Mouse (Mus musculus) Patski (cell line): ENCODE data around the gene Hsd17b14. TPM values are rescaled to one million over a fixed set of nuclear protein-coding genes. Genes with fewer than 3 reads are reported as not detected.

Experiments used
- ATAC-seq: fragments of 100-300 bp; one replicate; pipeline ENCODE4 v1.8.0; 2021
- CTCF ChIA-PET: fragments of 350-600 bp; sonication (Branson Sonifier 250); formaldehyde crosslinking; loops from one replicate; lab custom pipeline; 2022; ENCODE audit warnings: inconsistent platforms; lab: Charles Lee
- POLR2A ChIA-PET: fragments of 350-600 bp; sonication (Branson Sonifier 250); formaldehyde crosslinking; loops from one replicate; lab custom pipeline; 2022; ENCODE audit warnings: antibody characterized with exemption, inconsistent platforms; lab: Charles Lee
- DNase-seq: peaks from one replicate; pipeline ENCODE4 v3.0.0-alpha.2; 2011; ENCODE audit warnings: low read depth, low spot score
- H3K27me3 ChIP-seq: fragments of 371-371 bp; one replicate; pipeline ENCODE4 v1.5.1; 2021
- CTCF ChIP-seq: fragments of 100-300 bp; IDR thresholded peaks from one replicate; pipeline ENCODE4 v1.5.1; 2021
- in situ Hi-C: fragments of 300-500 bp; cut with MboI; formaldehyde crosslinking; loops from 3 replicates; pipeline ENCODE4 v1.11.1; 2018; ENCODE audit warnings: low pct_unique_long_range_greater_than_20kb, mixed read lengths
- polyA plus RNA-seq: library from polyadenylated mRNA; unstranded; gene quantifications from one replicate; pipeline ENCODE4 v1.2.3, GENCODE M21; 2021

The Hsd17b14 gene
- polyA plus RNA-seq, 1 experiment from 2014 or later = 1.6 TPM

- in situ Hi-C loops = no loop called here
- no peaks in the 10 kb centered on the region for H3K27me3 ChIP-seq
- no peak for TF ChIP-seq CTCF
- no peak for ATAC-seq
- no peak for DNase-seq
- CTCF ChIA-PET = no interaction called here
- POLR2A ChIA-PET = no interaction called here
Measured at GRCm38 (mm10) chr7:45573954-45574353, 19.3 kb downstream of the Hsd17b14 start.

- CTCF ChIA-PET = interaction anchor here (2.7 kb wide), 1 partner anchor 11 kb away, joined by 6 read pairs; no protein-coding TSS in a partner anchor
- no peak for TF ChIP-seq CTCF
- POLR2A ChIA-PET = no interaction called here
- in situ Hi-C loops = no loop called here
- no peaks in the 10 kb centered on the region for H3K27me3 ChIP-seq
- ATAC-seq (no peak), DNase-seq (no peak)
Measured at GRCm38 (mm10) chr7:45574472-45575379, 20.0 kb downstream of the Hsd17b14 start.

- DNase-seq (no peak), ATAC-seq (no peak)
- TF ChIP-seq CTCF = no peak
- ChIA-PET CTCF (interaction anchor here (1.0 to 2.1 kb wide), 4 partner anchors 10 to 31 kb away, joined by 4 to 7 read pairs (median 6); partner anchors contain the start of gene Hsd17b14), POLR2A (interaction anchor here (0.5 kb wide), 1 partner anchor 28 kb away, joined by 3 read pairs; no protein-coding TSS in a partner anchor)
- in situ Hi-C loops = no loop called here
- H3K27me3 ChIP-seq = no peaks in the 10 kb centered on the region
Measured at GRCm38 (mm10) chr7:45585923-45586322, 31.2 kb downstream of the Hsd17b14 start.

- ChIA-PET POLR2A (interaction anchor here (0.6 kb wide), 1 partner anchor 49 kb away, joined by 3 read pairs; no protein-coding TSS in a partner anchor), CTCF (interaction anchor here (0.7 to 7.0 kb wide), 6 partner anchors 11 to 214 kb away, joined by 3 to 74 read pairs (median 8); partner anchors contain the start of genes Bcat2 and Ntn5)
- no peaks in the 10 kb centered on the region for H3K27me3 ChIP-seq
- in situ Hi-C loops = no loop called here
- TF ChIP-seq CTCF = no peak
- ATAC-seq = no peak
- DNase-seq = no peak
Measured at GRCm38 (mm10) chr7:45587631-45588592, 33.2 kb downstream of the Hsd17b14 start.

- in situ Hi-C loops = no loop called here
- ATAC-seq = peak; percentile 90
- H3K27me3 ChIP-seq = no peaks in the 10 kb centered on the region
- CTCF ChIA-PET = interaction anchor here (0.7 to 7.0 kb wide), 13 partner anchors 12 to 212 kb away, joined by 3 to 74 read pairs (median 4); partner anchors contain the start of genes Bcat2, Ntn5 and Tulp2
- peak; percentile 86 for TF ChIP-seq CTCF
- DNase-seq = peak; percentile 76
- POLR2A ChIA-PET = no interaction called here
Measured at GRCm38 (mm10) chr7:45589173-45589572, 34.5 kb downstream of the Hsd17b14 start.

GRCm38 (mm10) chr7:45589898-45590297 lies 35.2 kb downstream of the Hsd17b14 start:
- ATAC-seq (no peak), DNase-seq (no peak)
- ChIA-PET POLR2A (no interaction called here), CTCF (interaction anchor here (0.9 to 7.0 kb wide), 8 partner anchors 13 to 119 kb away, joined by 3 to 74 read pairs (median 6); partner anchors contain the start of genes Bcat2 and Ntn5)
- H3K27me3 ChIP-seq = no peaks in the 10 kb centered on the region
- TF ChIP-seq CTCF = no peak
- in situ Hi-C loops = loop anchor here (5.0 kb wide), 1 partner anchor 92 kb away; the partner anchor contains the start of gene Ntn5

- CTCF ChIA-PET = interaction anchor here (1.0 to 7.0 kb wide), 3 partner anchors 16 to 91 kb away, joined by 3 to 74 read pairs (median 3); partner anchors contain the start of gene Ntn5
- no peaks in the 10 kb centered on the region for H3K27me3 ChIP-seq
- in situ Hi-C loops = loop anchor here (5.0 kb wide), 1 partner anchor 91 kb away; the partner anchor contains the start of gene Ntn5
- DNase-seq (no peak), ATAC-seq (no peak)
- POLR2A ChIA-PET = interaction anchor here (0.5 kb wide), 1 partner anchor 16 kb away, joined by 5 read pairs; no protein-coding TSS in a partner anchor
- peak; percentile 38 for TF ChIP-seq CTCF
Measured at GRCm38 (mm10) chr7:45590874-45591273, 36.2 kb downstream of the Hsd17b14 start.

GRCm38 (mm10) chr7:45591880-45592279 lies 37.2 kb downstream of the Hsd17b14 start:
- H3K27me3 ChIP-seq = no peaks in the 10 kb centered on the region
- ATAC-seq (no peak), DNase-seq (no peak)
- no peak for TF ChIP-seq CTCF
- ChIA-PET POLR2A (no interaction called here), CTCF (interaction anchor here (1.0 to 7.0 kb wide), 3 partner anchors 15 to 90 kb away, joined by 3 to 74 read pairs (median 3); partner anchors contain the start of gene Ntn5)
- in situ Hi-C loops = loop anchor here (5.0 kb wide), 1 partner anchor 90 kb away; the partner anchor contains the start of gene Ntn5

- TF ChIP-seq CTCF = peak; percentile 98
- in situ Hi-C loops = loop anchor here (5.0 kb wide), 1 partner anchor 89 kb away; the partner anchor contains the start of gene Ntn5
- peak; percentile 68 for ATAC-seq
Measured at GRCm38 (mm10) chr7:45593118-45593815, 38.6 kb downstream of the Hsd17b14 start.

More at GRCm38 (mm10) chr7:45593118-45593815, 38.6 kb downstream of the Hsd17b14 start:
- no peaks in the 10 kb centered on the region for H3K27me3 ChIP-seq
- ChIA-PET POLR2A (interaction anchor here (1.3 kb wide), 1 partner anchor 88 kb away, joined by 3 read pairs; no protein-coding TSS in a partner anchor), CTCF (interaction anchor here (0.7 to 7.0 kb wide), 15 partner anchors 8 to 116 kb away, joined by 3 to 74 read pairs (median 3); partner anchors contain the start of genes Fut1 and Ntn5)
- no peak for DNase-seq
